Mouse (Mus musculus): ENCODE data around the gene Hivep3. TPM values are rescaled to one million over a fixed set of nuclear protein-coding genes. Genes with fewer than 3 reads are reported as not detected.

Hivep3 gene
- polyA plus RNA-seq, 1 experiment from 2014 or later: 5.7 TPM

DNA sequence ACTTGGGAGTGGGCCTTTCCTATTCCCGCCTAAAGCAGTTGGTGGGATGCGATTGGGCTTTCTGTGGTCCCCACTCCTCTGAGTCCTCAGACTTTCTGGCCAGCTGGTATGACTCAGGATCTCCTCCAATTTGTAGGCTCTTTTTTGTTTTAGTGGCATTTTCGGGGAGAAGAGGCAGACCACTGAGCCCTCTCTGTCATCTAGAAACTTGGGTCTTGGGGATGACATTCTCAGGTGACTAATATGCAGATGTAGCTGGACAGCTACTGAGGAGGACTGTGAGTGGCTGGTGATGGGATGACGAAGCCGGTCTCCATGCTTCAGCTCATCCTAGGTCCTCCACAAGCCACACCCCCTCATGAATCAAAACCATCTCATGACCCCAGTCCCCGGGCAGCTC lies 328.6 kb downstream of the Hivep3 start:
- 84% methylated on average over 6 of the region's 6 CpGs for whole genome bisulfite sequencing
- Histone ChIP-seq H3K4me1 (ENCODE audit: control insufficient read depth, insufficient read depth, low read length) (no peaks in the 10 kb centered on the region), H3K9me3 (ENCODE audit: control insufficient read depth, low read length) (no peaks in the 10 kb centered on the region), H3K9ac (ENCODE audit: low read length) (no peak overlapping the region), H3K27me3 (ENCODE audit: control insufficient read depth, insufficient read depth, low read length) (no peaks in the 10 kb centered on the region), H3K36me3 (ENCODE audit: control insufficient read depth, insufficient read depth, low read length) (no peaks in the 10 kb centered on the region), H3K4me3 (ENCODE audit: low read depth, low read length) (no peak overlapping the region), H3K4me2 (ENCODE audit: low read depth) (no peak overlapping the region), H3K27ac (ENCODE audit: low read depth, low read length) (no peak overlapping the region)
- ATAC-seq (ENCODE audit: insufficient read depth, low FRiP score, low TSS enrichment) (no peak), DNase-seq (ENCODE audit: low spot score) (no peak)

GRCm38 (mm10) chr4:120062754-120063153 lies 329.2 kb downstream of the Hivep3 start:
- WGBS: 88% methylated on average over 11 of the region's 11 CpGs
- no peak overlapping the region for H3K27ac ChIP-seq (ENCODE audit: low read depth, low read length)
- H3K4me3 ChIP-seq (ENCODE audit: low read depth, low read length): no peak overlapping the region
- no peak overlapping the region for H3K4me2 ChIP-seq (ENCODE audit: low read depth)
- H3K4me1 ChIP-seq (ENCODE audit: control insufficient read depth, insufficient read depth, low read length): no peaks in the 10 kb centered on the region
- no peaks in the 10 kb centered on the region for H3K9me3 ChIP-seq (ENCODE audit: control insufficient read depth, low read length)
- ATAC-seq (ENCODE audit: insufficient read depth, low FRiP score, low TSS enrichment) (no peak), DNase-seq (ENCODE audit: low spot score) (no peak)
- H3K27me3 ChIP-seq (ENCODE audit: control insufficient read depth, insufficient read depth, low read length): no peaks in the 10 kb centered on the region
- H3K9ac ChIP-seq (ENCODE audit: low read length): no peak overlapping the region
- H3K36me3 ChIP-seq (ENCODE audit: control insufficient read depth, insufficient read depth, low read length): no peaks in the 10 kb centered on the region

DNA sequence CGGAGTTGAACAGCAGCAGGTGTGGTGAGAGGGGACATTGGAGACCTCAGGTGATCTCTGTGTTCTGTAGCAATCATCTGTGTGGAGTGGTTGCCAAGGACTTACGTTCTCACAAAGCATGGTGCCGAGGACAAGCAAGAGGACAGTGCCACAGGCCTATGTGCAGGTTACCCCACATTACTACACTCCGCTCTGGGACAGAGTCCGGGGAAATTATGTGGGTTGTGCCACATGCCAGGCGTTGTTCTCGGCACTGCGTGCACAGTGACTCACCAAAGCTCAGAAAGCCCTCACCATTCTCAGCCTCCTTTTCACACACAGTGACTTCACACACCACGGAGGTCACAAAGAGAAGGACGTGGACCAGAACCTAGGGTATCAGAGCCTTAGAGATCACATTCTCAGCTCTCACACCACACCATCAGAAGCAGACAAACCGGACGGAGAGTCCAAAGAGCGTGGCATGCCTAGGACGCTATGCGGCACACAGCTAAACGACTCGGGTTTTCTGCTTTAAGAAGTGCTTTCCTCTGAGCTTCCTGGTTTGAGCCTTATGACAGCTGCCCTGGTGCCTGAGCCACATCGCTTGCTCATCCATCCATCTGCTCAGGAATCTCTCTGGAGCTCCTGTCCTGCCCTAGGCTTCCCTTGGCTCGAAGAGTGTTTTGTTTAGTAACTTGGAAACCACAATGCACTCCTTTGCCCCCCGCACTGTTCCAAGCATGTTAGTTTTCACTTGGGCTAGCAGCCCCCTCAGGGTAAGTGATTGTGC lies 330.0 kb downstream of the Hivep3 start:
- Histone ChIP-seq H3K27ac (ENCODE audit: low read depth, low read length) (no peak overlapping the region), H3K9ac (ENCODE audit: low read length) (no peak overlapping the region), H3K9me3 (ENCODE audit: control insufficient read depth, low read length) (no peaks in the 10 kb centered on the region), H3K4me2 (ENCODE audit: low read depth) (no peak overlapping the region), H3K27me3 (ENCODE audit: control insufficient read depth, insufficient read depth, low read length) (no peaks in the 10 kb centered on the region), H3K4me1 (ENCODE audit: control insufficient read depth, insufficient read depth, low read length) (no peaks in the 10 kb centered on the region), H3K36me3 (ENCODE audit: control insufficient read depth, insufficient read depth, low read length) (no peaks in the 10 kb centered on the region), H3K4me3 (ENCODE audit: low read depth, low read length) (no peak overlapping the region)
- 93% methylated on average over 20 of the region's 20 CpGs for WGBS
- DNase-seq (ENCODE audit: low spot score) (no peak), ATAC-seq (ENCODE audit: insufficient read depth, low FRiP score, low TSS enrichment) (no peak)

GRCm38 (mm10) chr4:120064696-120065095 lies 331.1 kb downstream of the Hivep3 start, which contains the start of gene AL607142.1:
AL607142.1 (plus strand) TSS chr4:120064996.
- no peaks in the 10 kb centered on the region for H3K9me3 ChIP-seq (ENCODE audit: control insufficient read depth, low read length)
- DNase-seq (ENCODE audit: low spot score): no peak
- H3K36me3 ChIP-seq (ENCODE audit: control insufficient read depth, insufficient read depth, low read length): no peaks in the 10 kb centered on the region
- no peak within 1 kb of the TSS for H3K4me3 ChIP-seq (ENCODE audit: low read depth, low read length)
- 94% methylated on average over 10 of the region's 10 CpGs for WGBS
- H3K9ac ChIP-seq (ENCODE audit: low read length): no peak within 1 kb of the TSS
- no peak within 1 kb of the TSS for H3K27ac ChIP-seq (ENCODE audit: low read depth, low read length)
- H3K27me3 ChIP-seq (ENCODE audit: control insufficient read depth, insufficient read depth, low read length): no peaks in the 10 kb centered on the region
- ATAC-seq (ENCODE audit: insufficient read depth, low FRiP score, low TSS enrichment): no peak
- H3K4me2 ChIP-seq (ENCODE audit: low read depth): no peak within 1 kb of the TSS
- no peaks in the 10 kb centered on the region for H3K4me1 ChIP-seq (ENCODE audit: control insufficient read depth, insufficient read depth, low read length)

DNA sequence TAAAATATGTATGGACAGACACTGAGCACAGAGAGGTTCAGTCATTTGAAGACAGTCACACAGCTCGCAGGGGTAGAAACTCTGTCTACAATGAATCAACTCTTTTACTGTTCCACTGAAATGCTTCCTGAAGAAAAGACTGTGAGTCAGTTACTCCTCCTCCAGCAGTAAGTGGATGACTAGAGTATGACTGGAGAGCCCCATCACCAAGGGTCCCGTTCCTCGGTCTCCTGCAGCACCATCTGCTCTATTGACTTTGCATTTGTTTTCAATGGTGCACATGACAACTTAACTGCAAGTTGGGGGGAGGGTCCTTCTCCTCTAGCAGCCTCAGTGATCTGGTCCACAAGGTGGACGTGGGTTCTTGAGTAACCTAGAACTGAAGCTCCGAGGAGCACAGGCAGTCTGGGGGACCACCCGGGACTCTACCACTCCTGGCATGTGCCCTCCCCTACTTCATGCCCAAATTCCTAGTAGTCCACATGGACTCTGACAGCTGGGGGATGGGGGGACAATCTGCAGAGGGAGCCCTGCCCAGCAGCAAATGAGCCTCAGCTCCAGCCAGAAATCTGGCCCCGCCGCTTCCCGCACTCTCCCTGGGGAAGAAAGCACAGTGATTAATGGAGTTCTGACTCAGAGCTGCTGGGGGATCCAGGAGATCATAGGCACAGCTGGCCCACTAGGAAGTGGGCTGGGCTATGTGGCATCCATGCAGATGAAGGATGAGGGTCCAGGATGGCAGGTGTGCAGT lies 333.4 kb downstream of the Hivep3 start:
- Histone ChIP-seq H3K4me2 (ENCODE audit: low read depth) (no peak overlapping the region), H3K27me3 (ENCODE audit: control insufficient read depth, insufficient read depth, low read length) (no peaks in the 10 kb centered on the region), H3K4me1 (ENCODE audit: control insufficient read depth, insufficient read depth, low read length) (no peaks in the 10 kb centered on the region), H3K27ac (ENCODE audit: low read depth, low read length) (no peak overlapping the region), H3K4me3 (ENCODE audit: low read depth, low read length) (no peak overlapping the region), H3K9ac (ENCODE audit: low read length) (no peak overlapping the region), H3K9me3 (ENCODE audit: control insufficient read depth, low read length) (no peaks in the 10 kb centered on the region), H3K36me3 (ENCODE audit: control insufficient read depth, insufficient read depth, low read length) (no peaks in the 10 kb centered on the region)
- ATAC-seq (ENCODE audit: insufficient read depth, low FRiP score, low TSS enrichment): no peak
- peak; percentile 52 for DNase-seq (ENCODE audit: low spot score)
- WGBS: 68% methylated on average over 9 of the region's 9 CpGs

GRCm38 (mm10) chr4:120067592-120068235 lies 334.1 kb downstream of the Hivep3 start:
- Histone ChIP-seq H3K36me3 (ENCODE audit: control insufficient read depth, insufficient read depth, low read length) (no peaks in the 10 kb centered on the region), H3K4me1 (ENCODE audit: control insufficient read depth, insufficient read depth, low read length) (no peaks in the 10 kb centered on the region), H3K27me3 (ENCODE audit: control insufficient read depth, insufficient read depth, low read length) (no peaks in the 10 kb centered on the region), H3K4me2 (ENCODE audit: low read depth) (no peak overlapping the region), H3K4me3 (ENCODE audit: low read depth, low read length) (no peak overlapping the region), H3K9me3 (ENCODE audit: control insufficient read depth, low read length) (no peaks in the 10 kb centered on the region), H3K9ac (ENCODE audit: low read length) (no peak overlapping the region), H3K27ac (ENCODE audit: low read depth, low read length) (no peak overlapping the region)
- ATAC-seq (ENCODE audit: insufficient read depth, low FRiP score, low TSS enrichment) (no peak), DNase-seq (ENCODE audit: low spot score) (no peak)
- 90% methylated on average over 8 of the region's 8 CpGs for WGBS

DNA sequence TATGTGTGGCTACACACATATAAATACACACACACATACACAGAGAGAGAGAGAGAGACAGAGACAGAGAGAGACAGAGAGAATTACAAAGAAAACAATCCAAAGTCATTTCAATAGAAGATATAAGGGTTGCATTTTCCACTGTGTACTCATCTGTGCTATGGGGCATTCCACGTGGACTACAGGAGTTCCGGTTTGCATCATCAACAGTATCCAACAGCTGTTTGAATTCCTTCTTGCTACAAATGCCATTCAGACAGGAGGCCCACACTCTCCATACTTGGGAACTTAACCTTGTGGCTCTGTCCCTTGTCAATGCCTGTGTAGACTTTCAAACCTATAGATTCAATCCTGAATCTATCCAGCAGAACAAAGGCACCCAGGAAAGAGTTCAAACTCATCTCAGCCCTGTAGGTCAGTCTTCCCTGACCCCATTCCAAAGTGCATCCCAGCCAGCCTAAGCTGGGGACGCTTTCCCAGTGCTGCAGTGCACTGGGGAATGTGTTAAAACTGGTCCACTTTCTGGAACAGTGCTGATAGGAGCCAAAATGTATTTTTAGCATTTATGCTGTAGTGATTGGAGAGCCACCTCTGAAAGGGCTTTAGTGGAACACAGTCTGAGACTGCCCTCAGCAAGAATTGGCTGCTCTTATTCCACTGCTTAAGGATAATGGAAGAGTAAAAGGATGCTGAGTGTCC lies 335.4 kb downstream of the Hivep3 start:
- Histone ChIP-seq H3K4me3 (ENCODE audit: low read depth, low read length) (no peak overlapping the region), H3K4me2 (ENCODE audit: low read depth) (no peak overlapping the region), H3K36me3 (ENCODE audit: control insufficient read depth, insufficient read depth, low read length) (no peaks in the 10 kb centered on the region), H3K4me1 (ENCODE audit: control insufficient read depth, insufficient read depth, low read length) (no peaks in the 10 kb centered on the region), H3K9ac (ENCODE audit: low read length) (no peak overlapping the region), H3K27me3 (ENCODE audit: control insufficient read depth, insufficient read depth, low read length) (no peaks in the 10 kb centered on the region), H3K27ac (ENCODE audit: low read depth, low read length) (no peak overlapping the region), H3K9me3 (ENCODE audit: control insufficient read depth, low read length) (no peaks in the 10 kb centered on the region)
- WGBS: 81% methylated on average over 3 of the region's 3 CpGs
- no peak for ATAC-seq (ENCODE audit: insufficient read depth, low FRiP score, low TSS enrichment)
- no peak for DNase-seq (ENCODE audit: low spot score)

GRCm38 (mm10) chr4:120069582-120069980 lies 336.0 kb downstream of the Hivep3 start:
- Histone ChIP-seq H3K27me3 (ENCODE audit: control insufficient read depth, insufficient read depth, low read length) (no peaks in the 10 kb centered on the region), H3K9ac (ENCODE audit: low read length) (no peak overlapping the region), H3K4me1 (ENCODE audit: control insufficient read depth, insufficient read depth, low read length) (no peaks in the 10 kb centered on the region), H3K36me3 (ENCODE audit: control insufficient read depth, insufficient read depth, low read length) (no peaks in the 10 kb centered on the region), H3K27ac (ENCODE audit: low read depth, low read length) (no peak overlapping the region), H3K4me3 (ENCODE audit: low read depth, low read length) (no peak overlapping the region), H3K4me2 (ENCODE audit: low read depth) (no peak overlapping the region), H3K9me3 (ENCODE audit: control insufficient read depth, low read length) (no peaks in the 10 kb centered on the region)
- ATAC-seq (ENCODE audit: insufficient read depth, low FRiP score, low TSS enrichment): no peak
- no peak for DNase-seq (ENCODE audit: low spot score)
- WGBS: 86% methylated on average over 3 of the region's 3 CpGs
